Mouse (Mus musculus) left cerebral cortex, postnatal 36 days (tissue): ENCODE measurements at regions not wholly inside any gene's neighbourhood (a gene's known extent, or its start where the extent isn't known, plus 50 kb on each side); places are given as distances from the start of the nearest gene placed in this dataset.
"Not testable (repeated sequence)": the region's sequence is repeated elsewhere in the genome, so short reads cannot be mapped to it uniquely, and the experiment has no call there.

Source experiments
- DNase-seq, 2 experiments: peaks; one replicate each; pipeline ENCODE4 v3.0.0; 2021 to 2022; ENCODE audit warnings: low spot score in 2 of 2, mixed read lengths in 1 of 2
- intact Hi-C: fragments of 180-260 bp; cut with DNase I; formaldehyde crosslinking; loops from one replicate; pipeline ENCODE4 v1.15.1; 2025

- DNase-seq, result no peak
- intact Hi-C loops, result no loop called here
Observed at GRCm38 (mm10) chr2:166481362-166481761, 232.3 kb downstream of the Prex1 start.

- intact Hi-C loops, result no loop called here
- DNase-seq, result no peak
Observed at GRCm38 (mm10) chr2:166480883-166481282, 232.7 kb downstream of the Prex1 start.

GRCm38 (mm10) chr2:166476953-166477352 lies 236.7 kb downstream of the Prex1 start:
- intact Hi-C loops, result loop anchor here (5.0 kb wide), 1 partner anchor 65 kb away; no protein-coding TSS in a partner anchor
- DNase-seq, result no peak

GRCm38 (mm10) chr2:166475624-166476023 lies 238.0 kb downstream of the Prex1 start:
- no peak for DNase-seq
- intact Hi-C loops, result loop anchor here (5.0 kb wide), 1 partner anchor 67 kb away; no protein-coding TSS in a partner anchor

- no peak for DNase-seq
- intact Hi-C loops, result no loop called here
Observed at GRCm38 (mm10) chr2:166474601-166475000, 239.0 kb downstream of the Prex1 start.

- intact Hi-C loops, result no loop called here
- DNase-seq, result no peak
Observed at GRCm38 (mm10) chr2:166471257-166471753, 242.3 kb downstream of the Prex1 start.

- intact Hi-C loops, result no loop called here
- no peak for DNase-seq
Observed at GRCm38 (mm10) chr2:166469046-166469593, 244.5 kb downstream of the Prex1 start.

GRCm38 (mm10) chr2:166467137-166467536 lies 246.5 kb downstream of the Prex1 start:
- no peak for DNase-seq
- intact Hi-C loops, result no loop called here

- intact Hi-C loops, result no loop called here
Observed at GRCm38 (mm10) chr2:166465531-166465930, 248.1 kb downstream of the Prex1 start.

GRCm38 (mm10) chr2:166463539-166463938 lies 250.1 kb downstream of the Prex1 start:
- intact Hi-C loops, result no loop called here
- DNase-seq, result peak; percentile 43 to 59

More at GRCm38 (mm10) chr2:166465531-166465930, 248.1 kb downstream of the Prex1 start:
- no peak for DNase-seq

GRCm38 (mm10) chr2:166461956-166462355 lies 251.7 kb downstream of the Prex1 start:
- no peak for DNase-seq
- intact Hi-C loops, result no loop called here

GRCm38 (mm10) chr2:166461103-166461502 lies 252.5 kb downstream of the Prex1 start:
- DNase-seq, result no peak
- intact Hi-C loops, result no loop called here

GRCm38 (mm10) chr2:166459955-166460354 lies 253.7 kb downstream of the Prex1 start:
- DNase-seq, result no peak
- intact Hi-C loops, result no loop called here

- no peak for DNase-seq
- intact Hi-C loops, result no loop called here
Observed at GRCm38 (mm10) chr2:166458953-166459352, 254.7 kb downstream of the Prex1 start.

GRCm38 (mm10) chr2:166457381-166458172 lies 256.1 kb downstream of the Prex1 start:
- no peak for DNase-seq
- intact Hi-C loops, result no loop called here

GRCm38 (mm10) chr2:166454160-166454888 lies 259.3 kb downstream of the Prex1 start:
- DNase-seq, intact Hi-C loops: not testable (repeated sequence)

- intact Hi-C loops, result no loop called here
Observed at GRCm38 (mm10) chr2:166450964-166451363, 262.7 kb downstream of the Prex1 start.

GRCm38 (mm10) chr2:166450380-166450779 lies 263.3 kb downstream of the Prex1 start:
- intact Hi-C loops, result no loop called here
- no peak for DNase-seq

More at GRCm38 (mm10) chr2:166450964-166451363, 262.7 kb downstream of the Prex1 start:
- DNase-seq, result no peak

- intact Hi-C loops, result no loop called here
- no peak for DNase-seq
Observed at GRCm38 (mm10) chr2:166448724-166449123, 264.9 kb downstream of the Prex1 start.

GRCm38 (mm10) chr2:166448161-166448560 lies 265.5 kb downstream of the Prex1 start:
- intact Hi-C loops, result no loop called here
- DNase-seq, result no peak
